Mouse (Mus musculus) heart, adult 9 months (tissue): ENCODE measurements around the gene Hao1.

ENCODE experiments used
- DNase-seq, 2 experiments: peaks; one replicate each; pipeline ENCODE4 v3.0.0; 2022; ENCODE audit warnings: low spot score in 2 of 2

The Hao1 gene

GRCm38 (mm10) chr2:134465132-134465531, 89.0 kb downstream of the Hao1 start:
- no peak for DNase-seq

DNA sequence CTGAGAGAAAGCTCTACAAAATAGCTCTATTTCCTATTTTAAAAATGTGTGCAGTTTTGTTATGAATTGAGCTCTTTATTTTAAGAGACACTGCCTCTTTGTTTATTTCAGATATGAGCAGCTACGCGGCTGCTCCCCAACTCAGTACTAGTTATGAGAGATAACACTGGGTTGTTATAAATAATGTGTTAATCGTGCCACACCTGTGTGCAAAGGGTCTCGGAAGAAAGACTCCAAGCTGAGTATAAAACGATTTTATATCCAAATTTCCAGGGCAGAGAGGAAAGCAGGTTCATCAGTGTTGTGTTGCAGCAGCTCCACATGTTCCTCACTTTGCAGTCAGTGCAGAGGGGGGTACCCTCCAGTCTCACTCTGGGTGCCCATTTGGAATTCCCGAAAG, 91.8 kb downstream of the Hao1 start:
- no peak for DNase-seq

DNA sequence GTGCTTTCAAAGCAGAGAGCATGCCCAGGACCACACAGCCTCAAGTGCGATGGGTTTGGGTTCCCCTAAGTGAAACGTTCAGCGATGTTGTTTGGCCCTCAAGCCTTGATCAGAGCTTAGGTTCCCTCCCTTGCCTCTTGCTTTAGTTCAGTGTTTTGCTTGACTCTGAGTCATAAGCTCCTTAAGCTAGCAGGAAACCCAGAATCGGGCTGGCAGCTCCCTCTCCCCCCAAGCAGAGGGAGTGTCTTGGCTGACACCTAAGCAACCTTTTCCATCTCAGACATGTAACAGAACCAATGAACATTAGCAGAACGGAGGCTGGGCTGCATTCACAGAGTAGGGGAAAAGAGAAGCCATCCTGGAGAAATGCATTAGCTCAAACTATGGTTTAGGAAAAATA, 93.3 kb downstream of the Hao1 start:
- peak; percentile 12 to 16 for DNase-seq

DNA sequence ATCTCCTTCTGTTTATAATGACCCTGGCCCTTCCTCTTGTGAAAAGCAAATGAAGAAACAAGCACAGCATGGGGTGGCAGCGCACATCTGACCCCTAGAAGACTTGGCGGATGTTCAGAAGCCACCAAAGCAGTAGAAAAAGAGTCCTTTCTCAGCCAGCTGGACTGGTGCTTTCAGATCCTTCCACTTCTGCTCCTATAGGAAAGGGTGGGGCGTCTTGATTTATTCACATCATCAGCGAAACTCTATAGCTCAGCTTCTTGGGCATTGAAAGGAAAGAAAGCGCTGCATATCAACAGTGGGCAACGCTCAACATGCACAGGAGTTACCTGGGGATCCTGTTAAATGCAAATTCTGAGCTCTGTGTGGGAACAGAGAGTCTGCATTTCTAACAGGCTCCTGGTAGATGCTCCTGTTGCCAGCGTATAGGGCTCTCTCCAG, 98.1 kb downstream of the Hao1 start:
- no peak for DNase-seq

DNA sequence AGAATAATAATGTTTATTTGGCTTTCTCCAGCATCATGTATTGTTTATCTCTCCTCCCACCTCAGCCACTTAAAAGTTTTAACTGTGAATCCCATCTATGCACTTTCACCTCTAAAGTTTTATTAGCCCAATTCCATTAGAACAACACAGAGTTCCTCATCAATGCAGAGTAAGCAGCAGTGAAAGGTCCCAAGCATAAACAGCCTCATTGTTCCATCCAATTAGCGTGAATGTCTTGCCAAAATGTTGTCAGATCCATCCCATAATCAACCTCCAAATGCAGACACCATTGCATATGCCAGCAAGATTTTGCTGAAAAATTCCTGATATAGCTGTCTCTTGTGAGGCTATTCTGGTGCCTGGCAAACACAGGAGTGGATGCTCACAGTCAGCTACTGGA, 101.4 kb downstream of the Hao1 start:
- no peak for DNase-seq

- DNase-seq, result no peak
These were observed 103.2 kb downstream of the Hao1 start for GRCm38 (mm10) chr2:134450976-134451375.
